Mouse (Mus musculus): ENCODE data around the gene Galnt14.

Gene Galnt14

DNA sequence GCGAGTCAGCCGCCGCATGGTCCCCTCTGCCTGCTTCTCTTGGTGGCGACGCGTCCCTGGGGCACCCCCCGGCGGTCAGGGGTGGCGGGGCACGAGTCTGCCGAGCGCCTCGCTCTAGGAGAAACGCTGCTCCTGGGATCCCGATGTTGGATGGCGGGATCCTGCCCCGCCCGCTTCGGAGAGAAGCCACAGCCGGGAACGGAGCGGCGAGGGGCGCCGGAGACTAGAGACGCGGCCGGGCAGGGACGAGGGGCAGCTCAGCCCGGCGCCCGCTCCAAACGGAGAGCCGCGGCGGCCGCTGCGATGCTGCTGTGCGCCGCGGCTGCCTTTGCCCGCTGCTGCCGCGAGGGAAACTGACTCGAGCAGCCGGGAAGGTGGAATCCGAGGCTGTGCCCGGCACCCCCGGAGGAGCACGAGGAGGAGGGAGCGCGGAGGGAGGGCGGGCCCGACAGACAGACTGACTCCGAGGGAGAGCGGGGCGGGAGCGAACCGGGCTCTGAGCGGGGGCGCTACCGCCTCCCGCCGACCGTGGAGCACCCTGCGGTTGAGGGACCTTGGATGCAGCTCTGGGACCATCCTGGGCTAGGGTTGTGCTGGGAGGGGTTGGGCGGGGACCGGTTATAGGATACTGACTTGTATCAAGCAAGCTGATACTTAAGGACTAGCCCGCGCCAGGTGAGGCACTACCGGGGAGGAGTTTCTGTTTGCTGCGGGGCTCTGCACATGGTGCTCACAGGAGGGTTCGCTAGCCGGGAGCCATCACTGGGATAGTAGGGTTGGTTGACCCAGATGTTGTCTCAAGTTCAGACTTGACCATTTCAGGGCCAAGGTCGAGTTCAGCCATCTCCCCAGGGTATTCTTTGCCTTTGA, at the start of gene Galnt14:
Gene Galnt14 (minus strand): TSS at position 412 of the 870 bp plus-strand sequence.
- DNase-seq = peak in 1 of 2 experiments; percentile 39

DNA sequence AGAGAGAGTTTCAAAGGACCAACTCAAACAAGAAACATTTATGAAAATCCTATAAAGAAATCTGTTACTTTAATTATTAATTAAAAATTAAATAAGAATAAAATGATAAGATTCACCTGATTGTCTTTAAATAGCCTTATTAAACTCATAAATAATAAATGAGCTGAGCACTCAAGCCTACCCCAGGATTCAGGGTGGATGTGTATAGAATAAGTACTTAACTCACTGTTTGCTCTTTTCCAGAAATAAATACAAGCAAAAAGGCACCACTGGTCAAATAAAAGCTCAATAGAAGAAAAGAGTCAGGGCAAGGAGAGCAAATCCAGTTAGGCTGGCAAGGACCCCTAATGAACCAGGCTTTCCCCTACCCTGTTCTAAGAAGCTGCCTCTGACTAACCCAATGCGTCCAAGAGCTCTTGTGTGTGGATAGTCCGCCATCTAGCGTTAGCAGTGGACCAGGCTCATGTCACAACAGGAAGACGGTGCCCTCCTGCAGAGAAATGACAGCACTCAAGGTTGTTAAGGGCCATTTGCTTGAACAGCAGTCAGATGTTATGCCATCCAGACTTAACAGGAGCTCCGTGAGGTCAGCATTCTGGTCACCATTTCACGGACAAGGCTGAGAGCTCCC, 33.5 kb upstream of the Galnt14 start:
- peak; percentile 51 to 67 for DNase-seq

- DNase-seq = peak in 1 of 2 experiments; percentile 5
Observed at GRCm38 (mm10) chr17:73723885-73724682, 13.8 kb upstream of the Galnt14 start.

DNA sequence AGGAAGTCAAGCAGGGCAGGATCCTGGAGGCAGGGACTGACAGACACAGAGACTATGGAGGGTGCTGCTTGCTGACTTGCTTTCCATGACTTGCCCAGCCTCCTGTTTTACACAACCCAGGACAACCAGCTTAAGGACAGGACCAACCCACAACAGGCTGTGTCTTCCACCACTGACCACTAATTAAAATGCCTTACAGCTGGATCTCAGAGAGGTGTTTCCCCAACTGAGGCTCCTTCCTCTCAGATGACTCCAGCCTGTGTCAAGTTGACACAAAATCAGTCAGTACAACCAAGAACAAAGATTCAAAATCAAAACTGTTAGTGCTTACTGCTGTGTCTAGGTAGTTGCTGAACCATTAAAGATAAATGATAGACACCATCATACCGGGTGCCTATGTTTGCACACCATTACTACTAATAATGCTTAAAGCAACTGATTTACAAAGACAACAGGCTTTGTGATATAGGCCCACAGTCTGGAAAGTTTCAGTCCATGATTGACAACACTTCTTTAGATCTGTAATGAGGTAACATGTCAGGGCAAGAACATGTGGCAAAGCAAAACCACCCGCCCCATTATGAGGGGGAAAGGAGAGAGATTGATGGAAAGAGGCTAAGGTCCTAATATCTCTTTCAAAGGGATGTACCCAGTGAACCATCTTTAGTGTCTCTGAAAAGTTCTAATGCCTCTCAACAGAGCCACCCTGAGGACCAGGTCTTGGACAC, 8.9 kb upstream of the Galnt14 start:
- no peak for DNase-seq

DNA sequence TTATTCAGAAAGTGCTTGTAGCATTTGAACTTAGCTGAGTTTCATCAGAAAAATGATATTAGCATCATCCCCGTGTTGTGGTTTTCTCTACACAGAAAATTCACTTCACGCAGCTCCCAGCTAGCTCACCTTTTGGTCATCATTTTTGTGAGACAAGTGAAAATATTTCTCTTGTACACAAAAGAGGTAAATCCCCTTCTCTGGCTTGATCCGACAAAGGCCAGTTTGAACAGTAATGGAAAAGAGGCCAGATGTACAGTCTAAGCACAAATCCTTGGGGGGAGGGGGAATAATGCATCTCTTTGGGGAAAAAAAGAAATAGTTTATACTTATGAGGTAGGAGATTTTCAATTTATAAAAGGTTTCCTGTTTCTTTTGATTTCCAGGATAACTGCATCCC, 6.4 kb upstream of the Galnt14 start:
- no peak for DNase-seq

GRCm38 (mm10) chr17:73714440-73715221, 4.4 kb upstream of the Galnt14 start:
- DNase-seq = no peak

DNA sequence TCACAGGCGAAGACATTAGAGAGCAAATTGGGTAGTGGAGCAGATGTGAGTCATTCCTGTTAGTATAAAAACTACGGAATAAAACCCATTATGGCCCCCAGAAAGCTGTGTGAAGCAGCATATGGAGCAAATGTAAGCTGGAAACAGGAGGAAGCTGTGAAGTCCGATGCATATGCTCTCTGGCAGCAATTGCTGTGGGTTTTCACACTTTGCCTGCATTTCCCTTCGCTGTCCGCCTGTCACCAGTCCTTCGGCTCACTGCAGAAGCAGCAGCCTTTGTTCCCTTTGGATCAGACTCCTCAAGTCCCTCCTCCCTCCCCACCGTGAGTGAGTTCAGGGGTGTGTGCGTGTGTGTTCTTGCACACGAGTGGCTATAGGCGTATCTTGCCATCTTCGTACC, 3.1 kb upstream of the Galnt14 start:
- no peak for DNase-seq

- DNase-seq = no peak
Observed at GRCm38 (mm10) chr17:73711919-73712318, 1.7 kb upstream of the Galnt14 start.

DNA sequence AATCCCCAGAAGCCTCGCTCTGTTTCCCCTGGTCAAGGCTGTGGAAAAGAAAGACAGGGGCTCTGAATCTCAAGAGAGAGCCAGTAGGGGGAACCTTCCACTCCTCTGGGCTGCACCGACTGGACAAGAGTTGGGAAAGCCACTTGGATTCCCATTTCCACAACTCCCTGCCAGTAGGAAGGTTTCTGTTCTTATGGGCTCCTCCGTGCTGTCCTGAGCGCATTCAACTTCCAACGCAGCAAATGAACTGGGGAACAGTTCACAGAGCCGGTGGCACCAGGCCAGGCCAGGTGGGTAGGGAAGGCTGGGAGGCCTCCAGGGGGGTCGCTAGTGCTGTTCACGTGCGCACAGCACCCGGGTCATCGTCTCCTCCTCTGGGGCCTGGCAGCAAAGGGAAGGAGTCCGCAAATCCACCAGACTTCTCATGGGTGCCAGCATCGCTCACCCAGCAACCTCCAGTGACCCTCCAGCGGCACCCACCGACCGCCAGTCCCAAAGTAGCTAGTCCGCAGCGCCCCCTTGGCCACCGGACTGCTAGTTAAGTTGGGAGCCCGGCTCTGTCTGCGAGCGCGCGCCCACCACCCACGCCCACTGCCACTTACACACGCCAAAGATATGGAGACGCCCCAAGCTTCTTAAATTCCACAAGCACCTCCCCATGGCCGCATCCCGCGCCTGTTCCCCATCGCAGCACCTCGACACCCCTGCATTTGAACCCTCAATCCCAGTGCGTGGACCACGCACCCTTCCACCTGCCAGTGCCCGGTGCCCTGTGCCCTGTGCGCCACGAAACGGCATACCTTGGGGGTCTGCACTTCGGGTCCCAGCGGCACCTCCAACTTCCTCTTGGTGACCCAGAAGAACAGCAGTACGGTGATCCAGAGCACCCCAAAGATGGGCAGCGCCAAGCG, 867 bp downstream of the Galnt14 start:
- no peak for DNase-seq

DNA sequence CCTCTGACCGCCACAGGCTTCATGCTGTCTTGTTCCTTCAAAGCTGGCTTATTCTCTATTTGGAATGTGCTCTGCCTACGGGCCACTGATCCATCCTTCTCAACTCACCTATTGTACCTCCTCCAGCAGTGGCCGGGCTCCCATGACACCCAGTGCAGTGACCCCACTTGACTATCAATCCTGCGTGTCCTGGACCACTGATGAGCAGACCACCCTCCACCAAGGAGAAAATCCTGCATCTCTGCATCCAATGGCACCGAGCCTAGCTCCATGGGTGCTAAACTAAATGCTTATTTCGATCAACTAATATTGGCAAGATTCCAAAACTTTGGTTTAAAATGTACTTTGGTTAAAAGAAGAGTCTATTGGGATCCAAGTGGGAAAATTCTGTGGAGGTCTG, 1.8 kb downstream of the Galnt14 start:
- no peak for DNase-seq

GRCm38 (mm10) chr17:73703571-73703970, 6.7 kb downstream of the Galnt14 start:
- no peak for DNase-seq

GRCm38 (mm10) chr17:73701016-73701415, 9.2 kb downstream of the Galnt14 start:
- no peak for DNase-seq

GRCm38 (mm10) chr17:73699881-73700280, 10.4 kb downstream of the Galnt14 start:
- DNase-seq = no peak

DNA sequence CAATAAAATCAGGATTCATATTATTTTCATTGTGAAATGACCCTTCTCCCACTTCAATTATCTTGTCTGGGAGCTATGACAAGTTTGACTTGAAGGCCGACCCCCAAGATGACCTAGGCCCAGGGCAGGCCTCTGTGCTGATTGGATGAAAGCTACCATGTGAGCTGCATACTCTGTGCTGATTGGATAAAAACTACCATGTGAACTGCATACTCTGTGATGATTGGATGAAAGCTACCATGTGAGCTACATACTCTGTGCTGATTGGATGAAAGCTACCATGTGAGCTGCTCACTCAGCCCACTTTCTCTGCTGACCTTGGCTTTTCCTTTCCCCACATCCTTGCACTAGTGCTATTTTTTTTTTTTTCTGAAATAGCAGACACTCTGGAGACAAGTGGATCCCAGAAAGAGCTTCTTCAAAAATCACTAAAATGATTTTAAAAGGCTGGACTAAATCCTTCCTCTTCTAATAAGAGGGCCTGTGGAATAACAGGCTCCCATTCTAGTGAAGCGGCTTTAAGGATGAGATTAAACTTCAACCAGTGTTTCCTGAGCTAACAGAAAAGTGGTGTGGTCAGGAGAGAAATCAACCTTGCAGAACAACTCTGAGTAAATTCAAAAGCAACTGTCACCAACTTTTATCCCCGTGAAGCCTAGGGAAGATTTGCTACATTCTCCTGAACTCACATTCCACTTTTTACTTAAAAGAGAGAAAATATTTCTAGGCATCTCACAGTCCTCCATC, 15.9 kb downstream of the Galnt14 start:
- no peak for DNase-seq

DNA sequence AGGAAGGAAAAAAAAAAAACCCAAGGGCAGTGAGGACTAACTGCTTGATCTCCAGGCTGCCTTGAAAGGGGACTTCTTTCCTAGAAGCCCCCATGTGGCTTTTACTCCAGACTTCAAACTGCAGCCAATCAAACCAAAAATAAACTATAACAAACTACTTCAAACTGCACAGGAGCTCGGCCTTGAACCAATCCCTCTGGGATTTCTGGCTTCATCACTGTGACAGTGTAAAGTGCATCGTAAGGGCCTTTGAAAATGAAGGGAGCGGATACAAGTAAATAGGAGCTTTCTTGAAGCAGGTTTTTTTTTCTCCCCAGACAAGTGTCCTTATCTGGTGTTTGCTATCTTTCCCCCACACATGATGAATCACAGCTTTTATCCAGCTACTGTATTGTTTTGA, 22.0 kb downstream of the Galnt14 start:
- DNase-seq = no peak

- DNase-seq = no peak
Observed at GRCm38 (mm10) chr17:73686292-73686691, 24.0 kb downstream of the Galnt14 start.

DNA sequence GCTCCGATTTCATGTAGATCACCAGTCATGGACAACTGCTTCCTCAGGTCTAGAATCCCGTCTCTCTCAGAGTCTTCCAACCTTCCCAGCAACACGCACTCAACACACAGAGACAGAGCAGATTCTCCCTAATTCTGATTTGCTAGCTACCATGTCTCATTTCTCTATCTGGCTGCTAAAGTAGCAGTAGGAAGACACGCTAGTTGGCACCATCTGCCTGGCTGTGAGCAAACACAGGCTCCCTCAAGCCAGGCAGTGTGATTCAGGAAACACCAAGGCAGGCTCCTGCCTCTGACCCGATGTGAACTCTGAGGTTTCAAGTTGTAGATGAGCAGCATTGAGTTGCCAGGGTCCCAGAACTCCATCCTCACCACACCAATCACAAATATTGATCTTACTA, 25.5 kb downstream of the Galnt14 start:
- no peak for DNase-seq

DNA sequence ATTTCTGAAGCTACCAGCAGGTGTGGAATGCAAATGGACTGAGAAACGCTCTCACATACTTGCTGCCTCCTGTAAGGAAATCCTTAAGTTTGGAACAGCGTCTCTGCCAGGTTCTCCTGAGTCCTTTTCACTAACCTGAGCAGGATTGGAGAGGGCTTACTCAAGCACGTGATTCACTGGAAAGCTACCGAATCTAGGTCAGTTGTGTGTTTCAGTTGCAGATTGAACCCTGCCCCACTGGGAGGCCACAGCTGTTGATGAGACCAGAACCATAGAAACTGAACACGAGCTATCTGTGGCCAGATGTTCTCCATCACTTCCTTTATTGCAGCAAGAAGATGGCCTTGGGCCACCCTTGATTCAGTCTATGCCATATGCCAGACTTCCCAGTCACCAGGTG, 38.3 kb downstream of the Galnt14 start:
- no peak for DNase-seq

- no peak for DNase-seq
Observed at GRCm38 (mm10) chr17:73670048-73670447, 40.2 kb downstream of the Galnt14 start.

GRCm38 (mm10) chr17:73668996-73669395, 41.3 kb downstream of the Galnt14 start:
- no peak for DNase-seq

Measured in spleen, adult 18-20 months (tissue).